In the genomic region with DNA sequence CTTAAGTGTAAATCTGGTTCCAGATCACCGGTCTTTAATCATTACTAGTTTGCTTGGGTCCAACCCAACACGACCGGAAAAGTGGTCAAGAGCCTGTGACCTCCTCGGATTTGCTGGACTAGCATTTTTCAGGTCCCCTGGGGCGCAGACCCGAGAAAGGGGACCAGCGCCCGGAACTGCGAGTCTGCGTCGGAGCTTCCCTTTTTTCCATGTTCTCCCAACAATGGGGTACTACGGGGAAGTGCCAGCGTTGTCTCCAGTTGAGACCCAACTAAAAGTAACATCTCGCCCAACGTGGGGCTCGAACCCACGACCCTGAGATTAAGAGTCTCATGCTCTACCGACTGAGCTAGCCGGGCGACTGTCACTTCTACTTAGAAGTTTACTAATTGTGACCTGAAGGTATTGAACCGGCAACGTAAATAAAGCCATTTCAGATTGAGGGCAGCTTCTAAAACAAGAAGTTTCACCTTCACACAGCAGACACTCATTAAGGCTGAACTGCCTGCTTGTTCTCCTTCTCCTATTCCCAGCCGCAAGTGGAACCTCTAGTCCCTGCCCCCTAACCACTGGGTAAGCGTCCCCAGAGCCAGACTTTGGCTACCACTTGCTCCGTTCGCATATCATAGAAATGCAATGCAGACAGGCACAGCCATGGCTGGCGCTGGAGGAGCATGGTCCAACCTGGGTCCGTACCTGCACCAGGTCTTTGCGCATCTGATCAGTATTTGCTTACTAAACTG, we compare ENCODE assay signal across 1 mouse cellular context.
TF ChIP-seq lines count a peak whose summit lies in the region.

No protein-coding gene starts in this region.

TF ChIP-seq in CH12.LX, 34 proteins besides CTCF, POLR2A, EP300 and RAD21 (continued from another document):
- TF ChIP-seq IRF4 (IDR thresholded peaks at IDR 0.05; ENCODE audit: low read depth, low read length) = peak; percentile 52; the same call in 1 of the 2 replicates
- 0 out of 2 replicates have a peak, but pooled peaks have one; percentile 25 for TF ChIP-seq TCF12 (IDR thresholded peaks at IDR 0.05; ENCODE audit: low read depth, low read length)
- peak; percentile 81 for TF ChIP-seq MAFK (IDR thresholded peaks at IDR 0.05; ENCODE audit: insufficient replicate concordance, low read length)
- TF ChIP-seq MXI1 (IDR thresholded peaks at IDR 0.05; ENCODE audit: low read depth, low read length) = peak; percentile 46; the same call in 1 of the 2 replicates
- TF ChIP-seq HCFC1 (IDR thresholded peaks at IDR 0.05; ENCODE audit: low read depth, low read length) = 0 out of 2 replicates have a peak, but pooled peaks have one; percentile 18
- TF ChIP-seq ZMIZ1 (IDR thresholded peaks at IDR 0.05; ENCODE audit: low read depth, low read length) = peak; percentile 46; the same call in 1 of the 2 replicates
- TF ChIP-seq SIN3A (IDR thresholded peaks at IDR 0.05; ENCODE audit: low read length) = peak; percentile 66
- TF ChIP-seq NRF1 (IDR thresholded peaks at IDR 0.05; ENCODE audit: low read depth, low read length) = 0 out of 2 replicates have a peak, but pooled peaks have one; percentile 13
- peak; percentile 79 for TF ChIP-seq ELF1 (IDR thresholded peaks at IDR 0.05; ENCODE audit: low read depth, low read length)
- peak; percentile 22; the same call in 1 of the 2 replicates for TF ChIP-seq ETS1 (conservative IDR thresholded peaks at IDR 0.05; ENCODE audit: low read depth, low read length)
